14 mouse cellular contexts compared by ENCODE assay signal in the genomic region with DNA sequence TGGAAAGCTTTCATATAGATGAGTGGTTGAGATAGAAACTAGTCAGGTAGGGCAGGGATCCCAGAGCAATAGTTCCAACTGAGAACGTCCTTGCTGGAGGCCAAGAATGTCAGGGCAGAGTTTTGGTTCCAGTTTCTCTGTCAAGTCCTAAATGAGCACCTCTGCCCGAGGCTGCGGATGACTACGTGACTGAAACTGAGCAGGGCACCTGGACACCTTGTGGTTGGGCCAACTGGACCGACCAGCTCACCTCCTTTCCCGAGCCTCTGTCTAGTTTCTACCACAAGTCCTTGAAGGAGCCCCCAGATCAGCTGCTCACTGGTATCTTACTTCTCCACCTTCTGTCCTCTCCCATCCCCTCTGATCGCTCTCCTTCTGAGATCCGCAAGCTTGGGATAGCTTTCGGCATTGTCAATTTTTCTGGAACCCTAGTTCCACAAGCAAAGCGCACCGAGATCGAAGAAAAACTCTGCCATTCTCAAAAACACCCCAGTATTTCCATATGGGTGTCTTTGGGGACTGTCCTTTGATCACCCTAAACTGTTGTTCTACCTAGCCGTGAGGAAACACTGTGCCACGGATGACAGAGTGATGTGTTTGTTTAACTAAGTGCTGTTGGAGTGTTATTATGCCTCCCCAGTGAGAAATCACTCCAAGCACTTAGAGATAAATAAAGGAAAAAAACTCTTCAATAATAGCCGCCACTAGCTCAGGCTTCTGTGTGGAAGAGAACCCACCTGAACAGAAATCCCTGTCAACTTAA. TPM values are rescaled to one million over a fixed set of nuclear protein-coding genes. Genes with fewer than 3 reads are reported as not detected.
A peak's percentile ranks its signal among the peaks of the same experiment; 100 is the strongest.
DNase-seq lines count a peak whose midpoint lies in the region; ATAC-seq and TF ChIP-seq lines count a peak whose summit lies in the region.
"Had no signal": no experiment of that assay in that cellular context is flagged by ENCODE, and none has a peak within 500 bp of the region (broad histone marks: within the 10 kb centered on the region; RNA-seq: fewer than 3 reads in every experiment).

No protein-coding gene starts in this region.

- H3K4me1 ChIP-seq in heart, embryonic 11.5 days (ENCODE audit: control insufficient read depth, insufficient read depth, low read length): no peaks in the 10 kb centered on the region; the same call in 1 of the 2 replicates
- H3K4me1 ChIP-seq in lung, embryonic 14.5 days (ENCODE audit: insufficient read depth): peaks cover 10% of the 10 kb centered on the region; the same call in 1 of the 2 replicates
- peaks cover 13% of the 10 kb centered on the region for H3K4me1 ChIP-seq in neural tube, embryonic 15.5 days
- H3K4me1 ChIP-seq: forebrain, embryonic 12.5 days had no signal

- WGBS in heart, embryonic 11.5 days (ENCODE audit: insufficient replicate concordance): 43% methylated on average over 15 of the region's 15 CpGs
- 15% methylated on average over 15 of the region's 15 CpGs for WGBS in lung, embryonic 14.5 days
- 70% methylated on average over 15 of the region's 15 CpGs for WGBS in neural tube, embryonic 15.5 days

- no peak for DNase-seq in heart, adult 11 months
- no peak for DNase-seq in lung, embryonic 14.5 days
- no peak for DNase-seq in lung, postnatal 10 days
- DNase-seq in fat pad, adult 2 months (ENCODE audit: extremely low read depth, low read depth, low spot score): peak; percentile 85
- DNase-seq in cerebellum, adult 11-12 months: no peak
- DNase-seq: gastrocnemius, postnatal 25 days; right cerebral cortex, adult 18-20 months had no signal

- H3K27ac ChIP-seq in heart, embryonic 11.5 days (ENCODE audit: low read depth, low read length): no peak overlapping the region
- H3K27ac ChIP-seq in lung, embryonic 14.5 days (ENCODE audit: low read depth): no peak overlapping the region
- no peak overlapping the region for H3K27ac ChIP-seq in neural tube, embryonic 15.5 days (replicated peaks)
- H3K27ac ChIP-seq: forebrain, embryonic 12.5 days; hindbrain, postnatal 0 days had no signal

- no peak overlapping the region for H3K9ac ChIP-seq in heart, embryonic 11.5 days (ENCODE audit: low read depth, low read length)
- no peak overlapping the region for H3K9ac ChIP-seq in lung, embryonic 14.5 days
- H3K9ac ChIP-seq in neural tube, embryonic 15.5 days (replicated peaks): no peak overlapping the region
- H3K9ac ChIP-seq: forebrain, embryonic 12.5 days had no signal

- no peaks in the 10 kb centered on the region for H3K36me3 ChIP-seq in heart, embryonic 11.5 days (ENCODE audit: control insufficient read depth, insufficient read depth, low read length)
- no peaks in the 10 kb centered on the region for H3K36me3 ChIP-seq in lung, embryonic 14.5 days (ENCODE audit: insufficient read depth)
- H3K36me3 ChIP-seq in neural tube, embryonic 15.5 days: no peaks in the 10 kb centered on the region
- H3K36me3 ChIP-seq: forebrain, embryonic 12.5 days had no signal

- no peak for ATAC-seq in heart, embryonic 11.5 days (replicated peaks; ENCODE audit: insufficient number of reproducible peaks, low FRiP score, low TSS enrichment)
- no peak for ATAC-seq in lung, embryonic 14.5 days (ENCODE audit: insufficient read depth)
- ATAC-seq in neural tube, embryonic 15.5 days (ENCODE audit: low FRiP score): no peak
- ATAC-seq in activated CD4-positive, CD25-positive, alpha-beta regulatory T cell, adult 4 months: no peak
- ATAC-seq: hindbrain, postnatal 0 days had no signal

- no peak for TF ChIP-seq CTCF in lung, embryonic 14.5 days (IDR thresholded peaks at IDR 0.05; ENCODE audit: low read depth)

- no peak overlapping the region for H3K4me3 ChIP-seq in heart, embryonic 11.5 days (ENCODE audit: low read depth, low read length)
- H3K4me3 ChIP-seq in lung, embryonic 14.5 days (ENCODE audit: low read depth, low read length): no peak overlapping the region
- no peak overlapping the region for H3K4me3 ChIP-seq in neural tube, embryonic 15.5 days (replicated peaks)
- H3K4me3 ChIP-seq: forebrain, embryonic 12.5 days; megakaryocyte, embryonic 14.5 days; myocyte had no signal

- H3K9me3 ChIP-seq in heart, embryonic 11.5 days (replicated peaks; ENCODE audit: control insufficient read depth, low read length): no peaks in the 10 kb centered on the region
- no peaks in the 10 kb centered on the region for H3K9me3 ChIP-seq in lung, embryonic 14.5 days (ENCODE audit: low read depth, low read length)
- no peaks in the 10 kb centered on the region for H3K9me3 ChIP-seq in neural tube, embryonic 15.5 days (replicated peaks)
- H3K9me3 ChIP-seq: forebrain, embryonic 12.5 days; megakaryocyte, embryonic 14.5 days had no signal

- peak overlapping the region; percentile 57 for H3K4me2 ChIP-seq in heart, embryonic 11.5 days
- peak overlapping the region; percentile 43 for H3K4me2 ChIP-seq in lung, embryonic 14.5 days
- peak overlapping the region; percentile 34; the same call in 1 of the 2 replicates for H3K4me2 ChIP-seq in neural tube, embryonic 15.5 days
- H3K4me2 ChIP-seq: forebrain, embryonic 12.5 days had no signal

- H3K27me3 ChIP-seq in heart, embryonic 11.5 days (ENCODE audit: control insufficient read depth, insufficient read depth, low read length): no peaks in the 10 kb centered on the region
- no peaks in the 10 kb centered on the region for H3K27me3 ChIP-seq in lung, embryonic 14.5 days (ENCODE audit: insufficient read depth, low read length)
- no peaks in the 10 kb centered on the region for H3K27me3 ChIP-seq in neural tube, embryonic 15.5 days (replicated peaks)
- H3K27me3 ChIP-seq: forebrain, embryonic 12.5 days had no signal

RNA-seq across cellular contexts. Expression of a gene that starts 31.2 kb away (rescaled TPM):
- polyA plus RNA-seq in heart, embryonic 11.5 days (2014; fragmentation: Nextera tagmentation; extraction: Ambion mirVana): 1.1 TPM in 2 replicates
- polyA plus RNA-seq in lung, embryonic 14.5 days (2014; fragmentation: Nextera tagmentation; extraction: Ambion mirVana): 1.4 and 2.3 TPM in 2 replicates
- 3.6 and 3.8 TPM in 2 replicates for polyA plus RNA-seq in neural tube, embryonic 15.5 days (2015; fragmentation: Nextera tagmentation; extraction: Ambion mirVana)
- 1 to 10 TPM; 1.2 TPM for polyA plus RNA-seq in activated CD4-positive, CD25-positive, alpha-beta regulatory T cell, adult 4 months (2017; shearing (Covaris generic))
- polyA plus RNA-seq: myocyte had no signal
